Mouse (Mus musculus): Measurements from ENCODE around the gene Smim9. TPM values are rescaled to one million over a fixed set of nuclear protein-coding genes. Genes with fewer than 3 reads are reported as not detected.

The Smim9 gene
- total RNA-seq (2017) = not detected in 2 replicates

DNA sequence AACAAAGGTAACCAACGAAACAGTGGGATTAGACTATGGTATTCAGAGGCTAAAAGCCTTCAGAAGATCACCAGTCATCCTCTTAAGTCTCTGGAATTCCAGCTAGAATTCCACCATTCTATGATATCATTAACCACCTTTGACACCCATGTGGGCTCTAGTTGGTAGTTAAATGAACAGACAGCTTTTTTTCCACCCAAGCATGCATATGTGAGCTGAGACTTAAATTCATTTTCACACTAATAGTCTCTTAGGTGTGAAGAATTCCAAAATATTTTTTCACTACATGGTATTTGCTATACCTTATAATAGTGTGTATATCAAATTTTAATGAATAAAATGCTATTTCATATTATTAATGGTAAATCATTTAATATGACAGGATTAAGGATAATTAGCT lies at the start of gene Smim9:
Smim9 (minus strand) TSS at position 101 of the 400 bp plus-strand sequence.
- no peak for ATAC-seq (replicated peaks in 1 of 2; ENCODE audit: insufficient read depth in 1 of 2, low FRiP score in 2 of 2, low TSS enrichment in 1 of 2, low read depth in 1 of 2, poor library complexity in 2 of 2, severe bottlenecking in 2 of 2)

DNA sequence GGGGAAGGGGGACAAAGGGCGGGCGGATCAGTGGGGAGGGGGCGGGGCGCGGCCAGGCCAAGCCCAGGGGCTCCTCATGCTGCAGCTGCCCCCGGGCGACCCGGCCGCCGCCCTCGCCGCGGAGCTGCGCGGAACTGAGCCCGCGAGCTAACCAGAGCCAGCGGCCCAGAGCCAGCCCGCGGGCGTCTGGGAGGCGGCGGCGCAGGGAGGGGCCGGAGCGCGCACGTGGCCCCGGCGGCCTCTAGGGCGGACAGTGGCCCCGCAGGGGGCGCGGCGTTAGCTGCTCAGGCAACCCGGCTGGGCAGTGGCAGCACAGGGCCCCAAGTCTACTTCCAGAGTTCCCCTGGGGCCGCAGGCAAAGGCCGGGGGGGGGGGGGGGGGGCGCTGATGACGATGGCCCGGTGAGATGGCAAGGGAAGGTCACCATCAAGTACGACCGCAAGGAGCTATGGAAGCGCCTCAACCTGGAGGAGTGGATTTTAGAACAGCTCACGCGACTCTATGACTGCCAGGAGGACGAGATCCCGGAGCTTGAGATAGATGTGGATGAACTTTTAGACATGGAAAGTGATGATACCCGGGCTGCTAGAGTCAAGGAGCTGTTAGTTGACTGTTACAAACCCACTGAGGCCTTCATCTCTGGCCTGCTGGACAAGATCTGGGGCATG lies 7.9 kb downstream of the Smim9 start:
- ATAC-seq (replicated peaks in 1 of 2; ENCODE audit: insufficient read depth in 1 of 2, low FRiP score in 2 of 2, low TSS enrichment in 1 of 2, low read depth in 1 of 2, poor library complexity in 2 of 2, severe bottlenecking in 2 of 2) = peak; percentile 49 to 66; a peak in 3 of 4 replicates

DNA sequence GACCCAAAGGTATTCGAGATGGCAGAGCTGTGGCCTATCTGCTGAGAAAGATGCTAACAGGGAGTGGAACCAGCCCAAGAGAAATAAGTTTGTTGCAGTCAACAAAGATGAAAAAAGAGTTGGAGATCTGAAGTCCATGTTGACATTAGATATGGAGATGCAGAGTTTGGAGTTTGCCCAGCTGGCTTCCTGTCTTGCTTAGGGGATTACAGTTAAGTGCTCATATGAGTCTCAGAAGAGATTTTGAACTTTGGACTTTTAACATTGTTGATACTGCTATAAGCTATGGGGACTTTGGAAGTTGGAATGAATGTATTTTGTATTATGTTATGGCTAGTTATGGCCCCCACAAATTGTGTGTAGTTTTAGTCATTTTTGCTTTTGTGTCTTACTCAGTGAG lies 11.3 kb downstream of the Smim9 start:
- ATAC-seq (replicated peaks in 1 of 2; ENCODE audit: insufficient read depth in 1 of 2, low FRiP score in 2 of 2, low TSS enrichment in 1 of 2, low read depth in 1 of 2, poor library complexity in 2 of 2, severe bottlenecking in 2 of 2) = no peak

DNA sequence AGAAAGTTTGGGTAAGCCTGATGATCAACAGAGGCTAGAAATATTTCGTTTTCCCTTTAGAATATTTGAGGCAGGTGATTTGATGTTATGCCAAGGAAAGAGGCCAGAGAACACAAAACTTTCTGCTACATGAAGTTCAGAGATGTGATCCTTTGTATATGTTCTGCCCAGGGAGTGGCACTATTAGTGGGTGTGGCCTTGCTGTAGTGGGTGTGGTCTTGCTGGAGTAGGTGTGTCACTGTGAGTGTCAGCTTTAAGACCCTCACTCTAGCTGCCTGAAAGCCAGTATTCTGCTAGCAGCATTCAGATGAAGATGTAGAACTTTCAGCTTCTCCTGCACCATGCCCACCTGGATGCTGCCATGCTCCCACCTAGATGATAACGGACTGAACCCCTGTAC lies 13.3 kb downstream of the Smim9 start:
- no peak for ATAC-seq (replicated peaks in 1 of 2; ENCODE audit: insufficient read depth in 1 of 2, low FRiP score in 2 of 2, low TSS enrichment in 1 of 2, low read depth in 1 of 2, poor library complexity in 2 of 2, severe bottlenecking in 2 of 2)

DNA sequence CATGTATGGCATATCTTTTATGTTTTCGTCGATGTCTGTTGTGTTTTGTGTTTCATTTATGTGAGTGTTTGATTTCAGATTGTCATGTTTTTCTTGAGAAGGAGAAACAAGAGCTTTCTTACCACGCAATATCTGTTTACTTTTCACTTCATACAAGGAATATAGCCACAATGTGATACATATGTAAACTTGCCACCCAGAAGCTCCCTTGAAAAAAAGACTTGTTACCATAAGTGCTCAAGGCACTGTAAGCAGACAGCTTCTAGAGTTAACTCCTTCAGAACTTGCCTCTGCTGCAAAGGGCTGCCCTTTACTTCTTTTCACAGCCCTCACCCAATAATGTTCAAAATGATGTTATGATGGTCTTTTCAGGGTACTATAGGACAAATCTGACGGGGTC lies 15.2 kb downstream of the Smim9 start:
- no peak for ATAC-seq (replicated peaks in 1 of 2; ENCODE audit: insufficient read depth in 1 of 2, low FRiP score in 2 of 2, low TSS enrichment in 1 of 2, low read depth in 1 of 2, poor library complexity in 2 of 2, severe bottlenecking in 2 of 2)

DNA sequence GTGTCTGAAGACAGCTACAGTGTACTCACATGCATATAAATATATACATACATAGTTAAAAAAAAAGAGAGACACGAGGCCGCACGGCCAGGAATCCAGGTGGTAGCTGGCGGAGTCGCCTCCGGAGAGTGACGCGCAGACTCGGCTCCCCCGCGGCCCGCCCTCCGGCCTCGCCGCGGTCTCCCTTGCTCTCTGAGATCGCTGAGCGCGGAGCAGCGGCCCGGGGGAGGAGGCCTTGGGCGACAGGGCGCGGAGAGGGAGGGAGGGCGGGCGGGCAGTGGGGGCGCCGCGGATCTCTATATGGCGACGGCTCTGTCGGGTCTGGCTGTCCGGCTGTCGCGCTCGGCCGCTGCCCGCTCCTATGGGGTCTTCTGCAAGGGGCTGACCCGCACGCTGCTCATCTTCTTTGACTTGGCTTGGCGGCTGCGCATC lies 20.4 kb downstream of the Smim9 start:
- ATAC-seq (replicated peaks in 1 of 2; ENCODE audit: insufficient read depth in 1 of 2, low FRiP score in 2 of 2, low TSS enrichment in 1 of 2, low read depth in 1 of 2, poor library complexity in 2 of 2, severe bottlenecking in 2 of 2) = peak; percentile 62 to 69; a peak in 3 of 4 replicates

DNA sequence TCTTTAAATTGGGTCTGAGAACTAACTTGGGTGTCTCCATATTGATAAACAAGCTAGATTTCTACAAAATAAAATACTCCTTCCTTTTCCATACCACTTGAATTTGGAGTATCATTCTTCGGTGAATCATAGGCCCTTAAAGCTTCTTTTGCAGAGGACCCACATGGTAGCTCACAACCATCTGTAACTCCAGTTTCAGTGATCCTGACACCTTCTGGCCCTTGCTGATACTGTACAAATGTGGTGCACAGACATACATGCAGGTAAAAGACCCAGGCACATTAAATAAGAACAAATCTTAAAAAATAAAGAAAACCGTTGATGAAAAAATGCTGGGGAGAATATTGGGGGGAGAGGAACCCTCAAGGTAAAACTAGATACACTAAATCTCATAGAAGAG lies 25.4 kb downstream of the Smim9 start:
- no peak for ATAC-seq (replicated peaks in 1 of 2; ENCODE audit: insufficient read depth in 1 of 2, low FRiP score in 2 of 2, low TSS enrichment in 1 of 2, low read depth in 1 of 2, poor library complexity in 2 of 2, severe bottlenecking in 2 of 2)

DNA sequence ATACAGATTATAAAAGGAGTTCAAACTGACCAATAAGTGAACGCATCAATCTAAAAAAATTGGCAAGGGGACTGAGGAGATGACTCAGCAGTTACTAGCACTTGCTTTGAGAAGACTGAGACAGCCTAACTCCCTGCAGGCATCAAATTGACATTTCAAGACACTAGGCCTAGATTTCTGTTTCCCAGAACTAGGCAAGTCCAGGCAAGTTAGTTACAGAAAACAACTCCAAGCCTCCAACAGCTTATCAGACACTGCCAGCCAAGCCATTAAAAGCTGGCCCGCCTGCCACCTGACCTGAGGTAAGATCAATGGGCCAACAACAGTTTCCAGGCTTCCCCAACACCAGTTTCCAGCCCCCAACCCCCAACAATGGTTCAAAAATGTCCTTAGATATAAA lies 25.8 kb downstream of the Smim9 start:
- no peak for ATAC-seq (replicated peaks in 1 of 2; ENCODE audit: insufficient read depth in 1 of 2, low FRiP score in 2 of 2, low TSS enrichment in 1 of 2, low read depth in 1 of 2, poor library complexity in 2 of 2, severe bottlenecking in 2 of 2)

DNA sequence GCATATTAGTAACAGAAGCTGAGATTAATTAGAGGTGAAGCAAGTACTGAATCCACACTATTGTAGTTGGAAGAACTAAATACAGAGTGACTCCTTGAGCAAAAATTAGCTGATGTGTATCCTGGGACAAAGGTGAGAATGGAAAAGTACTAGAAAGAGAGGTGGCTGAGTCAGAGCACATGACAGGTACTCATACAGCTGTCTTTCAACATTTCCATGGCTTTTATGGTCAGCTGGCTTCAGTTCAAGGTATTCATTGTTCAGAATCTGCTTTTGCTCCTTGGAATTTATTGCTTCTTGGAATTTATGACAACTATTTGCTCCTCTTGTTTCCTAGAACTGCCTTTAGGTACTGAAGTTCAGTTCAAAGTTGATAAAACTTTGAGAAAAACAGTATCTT lies 26.6 kb downstream of the Smim9 start:
- ATAC-seq (replicated peaks in 1 of 2; ENCODE audit: insufficient read depth in 1 of 2, low FRiP score in 2 of 2, low TSS enrichment in 1 of 2, low read depth in 1 of 2, poor library complexity in 2 of 2, severe bottlenecking in 2 of 2) = no peak

DNA sequence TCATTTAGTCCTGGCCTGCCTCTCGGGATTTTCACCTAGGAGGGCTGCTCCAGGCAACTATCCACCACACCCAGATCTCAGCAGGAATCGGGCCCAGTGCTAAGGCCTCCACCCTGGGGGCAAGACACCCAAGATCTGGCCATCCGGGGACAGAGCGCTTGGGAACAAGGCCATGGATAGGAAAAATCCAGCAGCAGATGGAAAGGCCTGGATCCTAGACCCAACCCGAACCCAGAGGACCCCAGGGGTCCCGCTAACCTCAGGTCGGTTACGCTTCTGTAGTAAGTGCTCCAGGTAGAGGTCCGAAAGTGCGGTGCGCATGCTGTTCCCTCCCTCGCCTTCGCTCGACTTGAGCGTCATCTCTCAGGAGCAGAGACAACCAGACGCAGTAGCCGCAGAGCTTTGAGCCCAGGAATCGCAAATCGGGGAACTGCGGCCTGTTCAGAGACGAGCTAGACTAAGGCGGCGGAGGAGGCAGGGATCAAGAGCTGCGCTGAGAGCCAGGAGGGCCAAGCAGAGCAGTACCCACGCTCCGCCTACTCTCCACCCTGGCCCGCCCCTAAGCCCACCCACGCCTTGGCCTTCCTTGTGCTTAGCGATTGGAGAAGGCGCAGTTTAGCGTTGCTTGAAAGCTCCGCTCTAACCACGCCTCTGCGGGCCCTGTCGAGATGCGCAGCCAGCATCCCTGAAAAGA lies 33.0 kb downstream of the Smim9 start, which contains the start of gene Mpp1:
Mpp1 (minus strand) TSS at position 550 of the 694 bp plus-strand sequence.
- ATAC-seq (replicated peaks in 1 of 2; ENCODE audit: insufficient read depth in 1 of 2, low FRiP score in 2 of 2, low TSS enrichment in 1 of 2, low read depth in 1 of 2, poor library complexity in 2 of 2, severe bottlenecking in 2 of 2) = peak; percentile 99

DNA sequence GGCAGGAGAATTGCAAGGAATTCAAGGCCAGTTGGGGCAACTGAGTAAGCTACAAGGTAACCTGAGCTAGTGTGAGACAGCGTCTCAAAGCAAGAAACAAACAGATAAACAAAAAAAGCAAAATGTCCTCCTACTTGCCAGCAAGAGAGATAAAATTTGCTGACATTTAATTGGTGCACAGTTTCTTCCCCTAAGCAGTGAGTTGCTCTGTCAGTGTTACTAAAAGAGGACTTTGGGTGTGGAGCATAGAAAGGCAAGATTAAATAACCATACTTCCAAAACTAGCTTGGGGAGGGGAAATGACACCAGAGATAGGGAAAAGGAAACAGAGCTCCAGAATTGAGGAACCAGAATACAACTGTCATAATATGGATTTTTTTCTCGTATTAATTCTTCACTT lies 34.1 kb downstream of the Smim9 start:
- no peak for ATAC-seq (replicated peaks in 1 of 2; ENCODE audit: insufficient read depth in 1 of 2, low FRiP score in 2 of 2, low TSS enrichment in 1 of 2, low read depth in 1 of 2, poor library complexity in 2 of 2, severe bottlenecking in 2 of 2)

DNA sequence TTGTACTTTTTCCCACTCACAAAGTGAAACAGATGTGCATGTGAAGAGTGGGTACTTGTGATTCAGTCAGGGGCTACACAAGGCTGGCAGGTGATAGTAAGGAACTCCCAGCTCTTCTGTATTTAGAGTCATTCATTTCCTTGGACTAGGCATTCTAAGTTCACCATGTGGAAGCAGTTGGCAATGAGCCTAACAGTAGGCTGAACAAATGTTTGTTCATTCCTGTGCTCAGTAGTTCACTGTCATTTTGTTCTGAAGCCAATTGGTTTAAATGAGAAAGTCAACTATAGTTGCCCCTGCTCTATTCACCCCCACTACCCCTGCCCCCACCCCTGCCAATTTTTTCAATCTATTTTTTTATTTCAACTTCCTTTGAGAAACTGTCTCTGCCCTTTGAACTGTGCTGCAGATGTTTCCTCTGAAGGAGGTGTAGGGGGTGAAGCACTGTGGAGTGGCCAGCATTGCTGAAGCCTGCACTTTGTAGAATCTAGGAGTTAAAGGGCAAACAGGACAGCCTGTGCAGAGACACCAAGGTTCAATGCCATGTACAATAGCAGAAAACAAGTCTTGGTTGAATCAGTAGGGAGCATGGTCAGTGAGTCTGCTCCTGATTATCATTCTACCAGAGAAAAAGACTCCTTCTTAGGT lies 35.1 kb downstream of the Smim9 start:
- ATAC-seq (replicated peaks in 1 of 2; ENCODE audit: insufficient read depth in 1 of 2, low FRiP score in 2 of 2, low TSS enrichment in 1 of 2, low read depth in 1 of 2, poor library complexity in 2 of 2, severe bottlenecking in 2 of 2) = no peak

DNA sequence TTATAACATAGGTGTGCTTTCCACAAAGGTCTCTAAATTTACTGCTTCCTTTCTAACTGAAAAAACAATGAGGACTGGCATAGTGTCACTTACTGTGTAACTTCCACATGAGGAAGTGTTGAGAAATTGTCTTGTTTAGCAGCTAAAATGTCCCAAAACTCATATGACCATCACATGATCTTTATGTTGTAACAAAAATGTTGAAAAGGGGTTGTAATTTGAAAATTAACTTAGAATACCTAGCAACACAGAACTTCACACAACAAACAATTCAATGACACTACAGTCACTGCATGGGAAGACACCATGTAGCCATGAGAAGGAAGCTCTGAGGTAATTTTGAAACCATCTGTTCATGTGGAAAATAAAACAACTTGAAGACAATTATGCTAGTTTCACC lies 36.7 kb downstream of the Smim9 start:
- peak in 1 of 2 experiments; percentile 47; a peak in 1 of 4 replicates for ATAC-seq (replicated peaks in 1 of 2; ENCODE audit: insufficient read depth in 1 of 2, low FRiP score in 2 of 2, low TSS enrichment in 1 of 2, low read depth in 1 of 2, poor library complexity in 2 of 2, severe bottlenecking in 2 of 2)

DNA sequence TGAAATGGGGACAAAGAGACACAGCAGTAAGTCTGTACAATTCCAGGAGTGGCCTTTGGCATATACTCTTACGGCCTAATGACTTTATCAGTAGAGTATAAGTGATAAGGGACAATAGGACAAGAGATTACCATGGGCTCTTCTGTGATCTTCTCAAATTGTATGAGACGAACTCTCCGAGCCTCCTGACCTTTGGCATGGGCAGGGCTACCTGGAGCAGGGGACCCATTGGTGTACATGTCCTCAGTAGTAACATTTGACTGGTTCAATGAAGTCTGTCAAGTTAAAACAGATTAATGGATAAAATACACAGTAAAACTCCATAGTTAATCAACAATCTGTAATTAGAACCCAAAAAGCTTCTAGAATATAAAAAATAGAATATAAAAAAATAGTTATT lies 38.0 kb downstream of the Smim9 start:
- ATAC-seq (replicated peaks in 1 of 2; ENCODE audit: insufficient read depth in 1 of 2, low FRiP score in 2 of 2, low TSS enrichment in 1 of 2, low read depth in 1 of 2, poor library complexity in 2 of 2, severe bottlenecking in 2 of 2) = no peak

DNA sequence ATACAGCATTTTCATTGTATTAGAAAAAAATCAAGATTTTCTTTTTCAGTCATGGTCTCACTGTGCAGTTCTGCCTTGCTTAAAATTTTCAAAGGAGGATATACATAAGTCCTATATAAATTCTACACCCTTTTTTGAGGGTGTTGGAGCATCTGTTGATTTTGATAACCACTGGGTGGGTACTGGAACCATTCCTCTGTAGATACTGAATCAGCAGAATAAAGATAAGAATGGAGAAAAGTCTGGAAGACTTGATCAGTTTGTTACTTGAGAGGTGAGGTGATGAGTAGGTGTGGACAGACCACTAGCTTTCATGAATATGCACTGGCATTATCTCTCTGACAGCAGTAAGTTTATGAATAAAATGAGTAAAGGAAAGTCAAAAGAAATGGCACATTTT lies 48.0 kb downstream of the Smim9 start:
- ATAC-seq (replicated peaks in 1 of 2; ENCODE audit: insufficient read depth in 1 of 2, low FRiP score in 2 of 2, low TSS enrichment in 1 of 2, low read depth in 1 of 2, poor library complexity in 2 of 2, severe bottlenecking in 2 of 2) = no peak

DNA sequence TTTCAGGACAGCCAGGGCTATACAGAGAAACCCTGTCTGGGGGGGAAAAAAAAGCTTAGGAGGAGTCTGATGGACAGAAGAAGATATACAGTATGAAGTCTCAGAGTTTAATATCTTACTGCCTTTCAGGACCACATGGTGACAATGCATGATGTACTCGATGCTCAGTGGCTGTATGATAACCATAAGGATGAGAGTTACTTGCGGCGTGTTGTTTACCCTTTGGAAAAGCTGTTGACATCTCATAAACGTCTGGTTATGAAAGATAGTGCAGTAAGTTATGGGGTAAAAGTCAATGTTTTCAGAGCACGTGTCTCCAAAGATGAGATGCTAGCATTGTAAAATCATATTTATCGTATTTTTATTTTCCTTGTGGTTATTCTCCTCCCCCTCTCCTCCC lies 61.3 kb downstream of the Smim9 start:
- ATAC-seq (replicated peaks in 1 of 2; ENCODE audit: insufficient read depth in 1 of 2, low FRiP score in 2 of 2, low TSS enrichment in 1 of 2, low read depth in 1 of 2, poor library complexity in 2 of 2, severe bottlenecking in 2 of 2) = no peak

DNA sequence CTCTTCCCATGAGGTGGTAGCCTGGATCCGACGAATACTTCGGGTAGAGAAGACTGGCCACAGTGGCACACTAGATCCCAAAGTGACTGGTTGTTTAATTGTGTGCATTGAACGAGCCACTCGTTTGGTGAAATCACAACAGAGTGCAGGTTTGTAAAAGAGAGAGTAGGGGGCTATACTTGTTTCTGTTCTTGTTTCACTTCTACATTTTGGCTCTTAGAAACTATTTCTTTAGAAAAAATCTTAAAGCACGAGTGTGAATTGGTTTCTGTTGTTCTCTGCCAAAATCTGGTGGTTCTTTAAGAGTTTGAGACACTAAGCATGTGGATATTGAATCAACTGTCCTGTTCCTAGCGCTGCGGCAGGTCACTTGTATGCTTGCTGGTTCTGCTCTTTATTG lies 64.8 kb downstream of the Smim9 start:
- no peak for ATAC-seq (replicated peaks in 1 of 2; ENCODE audit: insufficient read depth in 1 of 2, low FRiP score in 2 of 2, low TSS enrichment in 1 of 2, low read depth in 1 of 2, poor library complexity in 2 of 2, severe bottlenecking in 2 of 2)

DNA sequence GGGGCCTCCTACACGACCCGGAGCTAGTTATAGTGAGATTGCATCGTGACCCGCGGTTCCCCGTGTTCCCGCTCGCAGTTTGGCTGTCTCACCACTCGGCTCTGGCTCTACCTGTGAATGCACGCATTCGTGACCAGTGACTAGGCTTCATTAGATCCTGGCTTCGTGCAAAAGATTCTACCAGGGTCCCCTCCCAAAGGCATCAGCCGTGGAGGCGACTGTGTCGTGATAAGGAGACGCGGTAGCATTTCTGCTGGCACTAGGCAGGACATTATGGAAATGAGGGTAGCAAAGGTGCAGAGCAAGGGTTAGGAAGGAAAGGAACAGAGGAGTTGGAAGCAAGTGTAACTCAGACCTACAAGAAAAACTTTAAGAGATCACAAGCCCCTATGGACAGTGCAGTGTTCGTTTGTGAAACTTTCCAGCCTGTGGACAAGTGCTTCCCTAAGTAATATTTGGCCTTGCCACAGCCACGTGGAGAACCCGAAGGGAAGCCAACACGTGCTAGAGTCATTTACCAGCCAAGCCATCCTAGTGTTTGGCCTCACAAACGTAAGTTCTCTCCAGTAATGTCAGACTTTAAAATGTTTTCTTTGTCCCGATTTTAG lies 67.3 kb downstream of the Smim9 start:
- no peak; a peak in 1 of 4 replicates for ATAC-seq (replicated peaks in 1 of 2; ENCODE audit: insufficient read depth in 1 of 2, low FRiP score in 2 of 2, low TSS enrichment in 1 of 2, low read depth in 1 of 2, poor library complexity in 2 of 2, severe bottlenecking in 2 of 2)

Measured in hematopoietic stem cell, adult 5-6 weeks (primary cell).